Mouse (Mus musculus): ENCODE measurements around the gene Get4. TPM values are rescaled to one million over a fixed set of nuclear protein-coding genes. Genes with fewer than 3 reads are reported as not detected.

The Get4 gene
- polyA plus RNA-seq, 1 experiment from 2014 or later: 148 TPM

Other genes starting within 250 kb of the Get4 start
- 28.4 and 28.8 TPM in 2 replicates for gene Prkar1b, start 102.3 kb upstream of the Get4 start, polyA plus RNA-seq (2015; fragmentation: Nextera tagmentation; extraction: Ambion mirVana)
- gene Dnaaf5, start 102.1 kb upstream of the Get4 start, polyA plus RNA-seq (2015; fragmentation: Nextera tagmentation; extraction: Ambion mirVana): 8.3 and 12.7 TPM in 2 replicates
- gene Sun1, start 51.7 kb upstream of the Get4 start, polyA plus RNA-seq (2015; fragmentation: Nextera tagmentation; extraction: Ambion mirVana): 59.2 and 61.5 TPM in 2 replicates
- 2.5 and 2.9 TPM in 2 replicates for gene Adap1, start 73.3 kb downstream of the Get4 start, polyA plus RNA-seq (2015; fragmentation: Nextera tagmentation; extraction: Ambion mirVana)
- 97.5 and 100 TPM in 2 replicates for gene Cox19, start 99.1 kb downstream of the Get4 start, polyA plus RNA-seq (2015; fragmentation: Nextera tagmentation; extraction: Ambion mirVana)
- gene Cyp2w1, start 100.3 kb downstream of the Get4 start, polyA plus RNA-seq (2015; fragmentation: Nextera tagmentation; extraction: Ambion mirVana): 24.0 and 32.3 TPM in 2 replicates
- 2.9 and 3.4 TPM in 2 replicates for gene Gpr146, start 125.4 kb downstream of the Get4 start, polyA plus RNA-seq (2015; fragmentation: Nextera tagmentation; extraction: Ambion mirVana)
- gene C130050O18Rik, start 153.0 kb downstream of the Get4 start, polyA plus RNA-seq (2015; fragmentation: Nextera tagmentation; extraction: Ambion mirVana): 4.2 and 4.6 TPM in 2 replicates
- gene Gper1, start 170.8 kb downstream of the Get4 start, polyA plus RNA-seq (2015; fragmentation: Nextera tagmentation; extraction: Ambion mirVana): 3.8 and 4.2 TPM in 2 replicates
- gene 3110082I17Rik, start 208.2 kb downstream of the Get4 start, polyA plus RNA-seq (2015; fragmentation: Nextera tagmentation; extraction: Ambion mirVana): 35.5 and 35.8 TPM in 2 replicates
- 10.2 and 14.6 TPM in 2 replicates for gene Zfand2a, start 232.2 kb downstream of the Get4 start, polyA plus RNA-seq (2015; fragmentation: Nextera tagmentation; extraction: Ambion mirVana)

Data from embryonic facial prominence, embryonic 15.5 days (tissue).